Mouse (Mus musculus) CD4-positive, CD25-positive, alpha-beta regulatory T cell, adult 4 months (primary cell): ENCODE measurements around the gene Gm14496. TPM values are rescaled to one million over a fixed set of nuclear protein-coding genes. Genes with fewer than 3 reads are reported as not detected.
"Not testable (repeated sequence)": the region's sequence is repeated elsewhere in the genome, so short reads cannot be mapped to it uniquely, and the experiment has no call there.

ENCODE experiments used
- ATAC-seq: one replicate; pipeline ENCODE4 v1.8.0; 2017
- polyA plus RNA-seq, 2 experiments: library from polyadenylated mRNA; unstranded; fragments of 100-300 nt; shearing (Covaris generic); gene quantifications; one replicate each; pipeline ENCODE4 v1.2.1; 2017

Gene Gm14496
- polyA plus RNA-seq = under 1 TPM in 1 of 2 experiments, not detected in 1; 0.16 TPM

DNA sequence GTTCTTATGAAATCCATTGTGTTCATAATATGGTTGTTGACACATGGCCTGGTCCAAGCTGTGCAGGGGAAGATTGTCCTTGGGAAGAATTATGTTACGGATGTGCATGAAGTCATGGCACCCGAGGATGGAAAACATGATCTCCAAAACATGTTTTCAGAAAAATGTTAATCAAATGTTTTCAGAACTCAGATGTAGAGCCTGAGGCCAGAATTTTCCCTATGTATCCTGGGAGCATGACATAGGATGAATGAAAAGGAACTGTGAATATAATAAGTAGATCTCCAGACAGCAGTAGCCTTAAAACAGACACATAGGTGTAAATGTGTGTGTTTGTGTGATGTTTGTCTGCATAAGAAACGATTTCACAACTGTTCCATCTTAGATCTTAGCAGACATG lies at the start of gene Gm14496:
Gm14496 (plus strand) TSS at position 301 of the 400 bp plus-strand sequence.
- no peak for ATAC-seq

DNA sequence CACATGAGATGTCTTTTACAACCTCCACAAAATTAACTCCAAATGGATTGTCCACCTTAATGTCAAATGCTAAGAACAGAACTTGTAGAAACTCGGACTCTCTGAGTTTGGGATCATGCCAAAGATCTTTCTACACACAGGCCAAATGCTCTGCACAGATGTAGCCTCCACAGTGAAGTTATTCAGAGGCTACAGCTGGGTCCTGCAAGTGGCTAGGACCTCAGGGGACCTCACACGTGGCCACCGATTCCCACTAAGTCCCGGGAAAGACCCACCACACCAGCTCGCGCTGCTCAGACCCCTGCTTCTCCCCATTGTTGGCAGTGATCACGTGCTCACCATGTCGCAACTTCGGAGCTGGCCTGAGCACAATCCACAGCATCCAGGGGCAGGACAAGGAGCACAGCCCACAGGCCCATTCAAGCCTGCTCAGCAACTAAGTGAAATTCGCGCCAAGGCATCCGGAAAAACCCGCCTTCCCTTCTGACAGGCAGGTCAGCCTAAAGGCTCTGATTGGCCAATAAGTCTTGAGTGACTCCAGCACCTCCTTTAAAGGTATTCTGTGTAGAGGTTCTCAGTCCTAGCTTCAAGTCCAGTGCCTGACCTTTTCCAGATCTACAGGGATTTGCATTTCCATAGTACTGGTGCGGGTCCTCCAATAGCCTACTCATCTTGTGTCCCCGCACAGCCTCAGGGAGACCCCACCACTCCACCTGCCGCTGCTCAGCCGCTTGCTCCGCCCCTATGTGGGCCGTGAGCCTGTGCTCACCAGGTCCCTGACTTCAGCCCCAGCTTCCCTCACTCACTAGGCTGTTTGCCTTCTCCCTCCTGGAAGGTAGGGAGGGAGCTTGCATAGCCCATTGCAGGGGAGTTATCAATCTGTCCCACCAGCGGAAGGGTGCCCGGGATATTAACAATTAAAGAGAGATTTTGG lies 37.9 kb upstream of the Gm14496 start:
- ATAC-seq = not testable (repeated sequence)

- no peak for ATAC-seq
Measured at GRCm38 (mm10) chr2:181968395-181968794, 22.5 kb upstream of the Gm14496 start.

GRCm38 (mm10) chr2:181969187-181969586 lies 21.7 kb upstream of the Gm14496 start:
- ATAC-seq = no peak

- not testable (repeated sequence) for ATAC-seq
Measured at GRCm38 (mm10) chr2:181981969-181982368, 9.0 kb upstream of the Gm14496 start.

Other genes with a start within 250 kb of the Gm14496 start
- not detected for gene Myt1, start 227.8 kb upstream of the Gm14496 start, polyA plus RNA-seq
- 10 to 100 TPM; 65.5 to 69.4 TPM for gene Pcmtd2, start 153.3 kb upstream of the Gm14496 start, polyA plus RNA-seq
- 10 to 100 TPM; 54.0 to 72.0 TPM for gene Polr3k, start 126.8 kb upstream of the Gm14496 start, polyA plus RNA-seq